Mouse (Mus musculus): ENCODE data around the gene Cdkn2d. TPM values are rescaled to one million over a fixed set of nuclear protein-coding genes. Genes with fewer than 3 reads are reported as not detected.
"Not testable (repeated sequence)": the region's sequence is repeated elsewhere in the genome, so short reads cannot be mapped to it uniquely, and the experiment has no call there.

Gene Cdkn2d
- total and polyA plus RNA-seq, 3 experiments, result 17.4 to 35.8 (median 30.3) TPM

DNA sequence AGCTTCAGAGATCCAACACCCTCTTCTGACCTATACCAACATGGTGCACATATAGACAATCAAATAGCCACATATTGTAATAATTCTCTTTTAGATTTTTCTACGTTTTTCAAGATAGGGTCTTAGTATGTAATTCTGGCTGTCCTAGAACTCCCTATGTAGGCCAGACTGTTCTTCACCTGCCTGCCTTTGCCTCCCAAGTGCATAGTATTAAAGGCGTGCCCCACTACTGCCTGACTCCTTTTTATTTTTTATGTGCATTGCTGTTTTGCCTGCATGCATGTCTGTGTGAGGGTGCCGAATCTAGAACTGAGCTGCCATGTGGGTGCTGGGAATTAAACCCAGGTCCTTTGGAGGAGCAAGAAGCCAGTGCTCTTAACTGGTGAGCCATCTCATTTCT lies 1.1 kb upstream of the Cdkn2d start:
- ATAC-seq (ENCODE audit: extremely low read depth, insufficient number of reproducible peaks, low FRiP score, poor library complexity, severe bottlenecking), result no peak
- peaks cover 32% of the 10 kb centered on the region for H3K4me1 ChIP-seq (ENCODE audit: insufficient read depth, low read depth, low read length)
- H3K27me3 ChIP-seq (ENCODE audit: insufficient read depth, low read length), result peaks cover 12% of the 10 kb centered on the region
- TF ChIP-seq GATA1 (IDR thresholded peaks at IDR 0.05; ENCODE audit: borderline replicate concordance, low read length), result no peak
- no peak for TF ChIP-seq POLR2AphosphoS5 (IDR thresholded peaks at IDR 0.05; ENCODE audit: insufficient replicate concordance, low read depth, low read length)
- TF ChIP-seq CTCF (IDR thresholded peaks at IDR 0.05; ENCODE audit: low read depth, low read length), result no peak
- no peak for TF ChIP-seq TAL1 (conservative IDR thresholded peaks at IDR 0.05; ENCODE audit: low read depth, low read length)
- no peak for TF ChIP-seq GATA2 (IDR thresholded peaks at IDR 0.05; ENCODE audit: borderline replicate concordance, low read depth, low read length)
- DNase-seq (ENCODE audit: low spot score), result no peak
- peaks cover 10% of the 10 kb centered on the region for H3K36me3 ChIP-seq (replicated peaks)
- peak overlapping the region; percentile 80; the same call in 1 of the 2 replicates for H3K4me3 ChIP-seq (ENCODE audit: low read depth, low read length)
- no peaks in the 10 kb centered on the region for H3K9me3 ChIP-seq (replicated peaks)

DNA sequence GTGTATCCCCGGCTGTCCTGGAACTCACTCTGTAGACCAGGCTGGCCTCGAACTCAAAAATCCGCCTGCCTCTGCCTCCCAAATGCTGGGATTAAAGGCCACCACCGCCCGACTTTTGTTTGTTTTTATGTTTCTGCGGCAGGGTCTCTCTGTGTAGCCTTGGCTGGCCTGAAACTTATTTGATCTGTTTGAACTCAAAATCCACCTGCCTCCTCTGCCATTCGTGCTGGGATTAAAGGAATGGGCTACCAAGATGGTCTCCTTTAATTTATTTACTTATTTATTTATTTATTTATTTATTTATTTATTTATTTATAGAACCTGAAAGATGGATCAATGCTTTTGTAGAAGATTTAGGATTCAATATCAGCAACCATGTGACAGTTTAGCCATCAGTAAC lies 661 bp upstream of the Cdkn2d start:
- H3K9me3 ChIP-seq (replicated peaks); DNase-seq (ENCODE audit: low spot score); ATAC-seq (ENCODE audit: extremely low read depth, insufficient number of reproducible peaks, low FRiP score, poor library complexity, severe bottlenecking): not testable (repeated sequence)
- Histone ChIP-seq H3K4me3 (ENCODE audit: low read depth, low read length) (peak overlapping the region; percentile 80), H3K27me3 (ENCODE audit: insufficient read depth, low read length) (peaks cover 10% of the 10 kb centered on the region), H3K36me3 (replicated peaks) (peaks cover 11% of the 10 kb centered on the region), H3K4me1 (ENCODE audit: insufficient read depth, low read depth, low read length) (peaks cover 34% of the 10 kb centered on the region)

DNA sequence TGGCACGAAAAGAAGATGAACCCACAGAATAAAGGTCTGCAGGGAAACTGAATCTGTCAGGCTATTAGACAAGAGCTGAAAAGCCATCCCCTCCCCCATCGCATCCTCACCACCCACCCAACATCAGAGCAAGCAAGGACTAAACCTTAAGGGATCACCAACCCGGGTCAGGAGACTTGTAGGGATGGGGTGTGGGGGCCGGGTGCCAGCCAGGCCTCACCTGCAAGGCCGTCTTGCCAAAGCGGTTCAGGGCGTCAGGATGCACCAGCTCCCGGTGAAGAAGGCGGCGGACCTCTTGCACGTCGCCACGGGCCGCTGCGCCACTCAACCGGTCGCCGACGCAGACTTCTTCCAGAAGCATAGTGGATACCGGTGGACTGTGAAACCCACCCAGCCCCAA lies 618 bp downstream of the Cdkn2d start:
- TF ChIP-seq POLR2AphosphoS5 (IDR thresholded peaks at IDR 0.05; ENCODE audit: insufficient replicate concordance, low read depth, low read length) (no peak), GATA2 (IDR thresholded peaks at IDR 0.05; ENCODE audit: borderline replicate concordance, low read depth, low read length) (no peak), TAL1 (conservative IDR thresholded peaks at IDR 0.05; ENCODE audit: low read depth, low read length) (no peak), CTCF (IDR thresholded peaks at IDR 0.05; ENCODE audit: low read depth, low read length) (no peak), GATA1 (IDR thresholded peaks at IDR 0.05; ENCODE audit: borderline replicate concordance, low read length) (no peak)
- H3K36me3 ChIP-seq (replicated peaks), result peaks cover 23% of the 10 kb centered on the region
- no peaks in the 10 kb centered on the region for H3K9me3 ChIP-seq (replicated peaks)
- H3K27me3 ChIP-seq (ENCODE audit: insufficient read depth, low read length), result peaks cover under 1% of the 10 kb centered on the region; the same call in 1 of the 2 replicates
- peaks cover 45% of the 10 kb centered on the region for H3K4me1 ChIP-seq (ENCODE audit: insufficient read depth, low read depth, low read length)
- no peak for ATAC-seq (ENCODE audit: extremely low read depth, insufficient number of reproducible peaks, low FRiP score, poor library complexity, severe bottlenecking)
- no peak for DNase-seq (ENCODE audit: low spot score)
- peak overlapping the region; percentile 80 for H3K4me3 ChIP-seq (ENCODE audit: low read depth, low read length)

DNA sequence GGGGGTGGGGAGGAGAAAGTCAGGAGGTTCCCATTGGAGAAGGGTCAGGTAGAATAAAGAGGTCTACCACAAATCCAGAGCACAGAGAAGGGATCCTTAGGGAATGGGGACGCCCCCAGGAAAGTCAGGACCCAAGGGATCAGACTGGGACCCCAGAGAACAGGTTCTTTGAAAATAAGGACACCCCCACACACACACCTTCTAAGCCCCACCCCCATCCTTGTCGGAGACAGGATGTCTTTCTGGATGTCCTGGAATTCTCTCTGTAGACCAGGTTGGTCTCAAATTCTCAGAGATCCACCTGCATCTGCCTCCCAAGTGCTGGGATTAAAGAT lies 1.9 kb downstream of the Cdkn2d start:
- Histone ChIP-seq H3K27me3 (ENCODE audit: insufficient read depth, low read length) (no peaks in the 10 kb centered on the region), H3K36me3 (replicated peaks) (peaks cover 36% of the 10 kb centered on the region), H3K4me3 (ENCODE audit: low read depth, low read length) (peak overlapping the region; percentile 87; the same call in 1 of the 2 replicates), H3K4me1 (ENCODE audit: insufficient read depth, low read depth, low read length) (peaks cover 52% of the 10 kb centered on the region), H3K9me3 (replicated peaks) (no peaks in the 10 kb centered on the region)
- no peak for DNase-seq (ENCODE audit: low spot score)
- no peak for ATAC-seq (ENCODE audit: extremely low read depth, insufficient number of reproducible peaks, low FRiP score, poor library complexity, severe bottlenecking)
- TF ChIP-seq CTCF (IDR thresholded peaks at IDR 0.05; ENCODE audit: low read depth, low read length) (no peak), TAL1 (conservative IDR thresholded peaks at IDR 0.05; ENCODE audit: low read depth, low read length) (no peak), GATA1 (IDR thresholded peaks at IDR 0.05; ENCODE audit: borderline replicate concordance, low read length) (no peak), POLR2AphosphoS5 (IDR thresholded peaks at IDR 0.05; ENCODE audit: insufficient replicate concordance, low read depth, low read length) (no peak), GATA2 (IDR thresholded peaks at IDR 0.05; ENCODE audit: borderline replicate concordance, low read depth, low read length) (no peak)

DNA sequence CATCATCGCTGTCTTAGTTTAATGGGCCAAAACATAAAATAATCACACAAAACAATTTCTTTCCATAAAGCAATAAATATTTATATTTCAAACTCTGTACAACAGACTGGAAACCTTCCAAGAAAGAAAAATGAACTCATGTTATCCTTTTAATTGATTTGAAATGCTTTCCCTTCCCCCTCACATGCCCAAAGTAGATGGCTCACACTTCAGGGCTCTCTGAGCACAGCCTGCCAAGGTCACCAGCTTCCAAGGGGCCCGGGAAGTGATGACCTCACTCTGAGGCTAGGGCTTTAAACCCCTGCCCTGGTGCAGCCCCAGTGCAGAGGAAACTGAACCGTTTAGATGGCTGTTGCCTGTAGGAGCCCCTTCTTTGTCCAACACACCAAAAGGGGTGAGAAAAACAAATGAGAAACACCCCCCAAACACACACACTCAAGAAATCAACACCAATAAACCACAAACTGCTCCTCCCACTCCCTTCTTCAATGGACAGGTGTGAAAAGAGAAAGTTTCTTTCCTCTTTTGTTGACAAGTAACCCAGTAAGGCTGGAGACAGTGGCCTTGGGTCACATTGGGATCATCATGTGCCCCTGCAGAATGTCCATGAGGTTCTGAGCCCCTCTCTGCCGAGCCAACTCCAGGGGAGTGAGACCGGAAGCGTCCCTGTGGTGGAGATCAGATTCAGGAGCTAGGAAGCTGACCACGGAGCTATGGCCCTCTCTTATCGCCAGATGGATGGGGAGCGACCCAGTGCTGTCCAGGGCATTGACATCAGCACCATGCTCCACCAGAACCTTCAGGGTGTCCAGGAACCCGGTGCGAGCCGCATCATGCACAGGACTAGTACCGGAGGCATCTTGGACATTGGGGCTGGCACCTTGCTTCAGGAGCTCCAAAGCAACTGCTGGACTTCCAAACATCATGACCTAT lies 2.5 kb downstream of the Cdkn2d start:
- Histone ChIP-seq H3K4me3 (ENCODE audit: low read depth, low read length) (peak overlapping the region; percentile 87; the same call in 1 of the 2 replicates), H3K36me3 (replicated peaks) (peaks cover 43% of the 10 kb centered on the region), H3K4me1 (ENCODE audit: insufficient read depth, low read depth, low read length) (peaks cover 52% of the 10 kb centered on the region), H3K27me3 (ENCODE audit: insufficient read depth, low read length) (no peaks in the 10 kb centered on the region), H3K9me3 (replicated peaks) (no peaks in the 10 kb centered on the region)
- no peak for TF ChIP-seq POLR2AphosphoS5 (IDR thresholded peaks at IDR 0.05; ENCODE audit: insufficient replicate concordance, low read depth, low read length)
- TF ChIP-seq TAL1 (conservative IDR thresholded peaks at IDR 0.05; ENCODE audit: low read depth, low read length), result no peak
- TF ChIP-seq CTCF (IDR thresholded peaks at IDR 0.05; ENCODE audit: low read depth, low read length), result no peak
- no peak for TF ChIP-seq GATA1 (IDR thresholded peaks at IDR 0.05; ENCODE audit: borderline replicate concordance, low read length)
- TF ChIP-seq GATA2 (IDR thresholded peaks at IDR 0.05; ENCODE audit: borderline replicate concordance, low read depth, low read length), result no peak
- no peak for DNase-seq (ENCODE audit: low spot score)
- ATAC-seq (ENCODE audit: extremely low read depth, insufficient number of reproducible peaks, low FRiP score, poor library complexity, severe bottlenecking), result no peak

DNA sequence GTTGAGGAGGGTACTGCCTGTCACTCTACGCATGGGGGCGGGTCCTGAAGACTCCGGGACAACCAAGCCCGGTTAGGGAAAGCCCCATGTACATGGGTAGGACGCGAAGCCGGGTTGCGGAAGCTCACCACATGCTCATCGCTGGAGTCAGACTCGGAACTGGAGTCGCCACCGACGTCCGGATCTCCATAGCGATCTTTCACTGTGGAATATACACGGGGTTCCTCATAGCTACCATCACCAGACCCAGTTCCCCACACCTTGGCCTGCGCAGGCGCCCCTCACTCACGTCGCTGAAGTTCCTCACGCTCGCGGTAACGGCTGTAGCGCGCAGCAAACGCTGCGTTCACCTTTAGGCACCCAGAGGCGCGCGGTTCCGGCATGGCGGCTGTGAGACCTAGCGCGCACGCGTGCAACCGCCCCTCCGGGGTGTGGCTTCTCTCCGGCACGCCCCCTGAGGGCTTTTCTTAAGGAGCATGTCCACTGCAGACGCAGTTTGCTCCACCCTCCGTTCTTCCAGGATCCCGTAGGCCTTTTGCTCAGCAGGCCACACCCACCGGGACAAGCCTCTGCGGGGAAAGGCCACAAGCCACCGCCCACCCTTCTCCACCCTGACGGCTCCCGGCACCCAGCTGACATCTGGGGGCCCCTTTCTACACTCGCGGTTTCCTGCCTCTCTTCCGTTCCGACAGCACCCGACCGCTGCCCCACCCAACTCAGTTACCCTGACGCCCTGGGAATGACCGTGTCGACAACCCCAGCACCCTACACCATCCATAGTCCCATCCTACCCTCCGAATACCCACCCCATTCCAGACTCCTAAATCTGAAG lies 3.4 kb downstream of the Cdkn2d start, which contains the start of gene Kri1:
Gene Kri1 (minus strand): TSS at position 399 of the 832 bp plus-strand sequence.
- ATAC-seq (ENCODE audit: extremely low read depth, insufficient number of reproducible peaks, low FRiP score, poor library complexity, severe bottlenecking) (peak; percentile 75), DNase-seq (ENCODE audit: low spot score) (peak; percentile 95)
- TF ChIP-seq CTCF (IDR thresholded peaks at IDR 0.05; ENCODE audit: low read depth, low read length) (no peak), GATA2 (IDR thresholded peaks at IDR 0.05; ENCODE audit: borderline replicate concordance, low read depth, low read length) (no peak), POLR2AphosphoS5 (IDR thresholded peaks at IDR 0.05; ENCODE audit: insufficient replicate concordance, low read depth, low read length) (0 out of 2 replicates have a peak, but pooled peaks have one; percentile 63), TAL1 (conservative IDR thresholded peaks at IDR 0.05; ENCODE audit: low read depth, low read length) (no peak), GATA1 (IDR thresholded peaks at IDR 0.05; ENCODE audit: borderline replicate concordance, low read length) (no peak)
- H3K36me3 ChIP-seq (replicated peaks), result peaks cover 50% of the 10 kb centered on the region
- H3K4me1 ChIP-seq (ENCODE audit: insufficient read depth, low read depth, low read length), result peaks cover 52% of the 10 kb centered on the region
- no peaks in the 10 kb centered on the region for H3K27me3 ChIP-seq (ENCODE audit: insufficient read depth, low read length)
- no peaks in the 10 kb centered on the region for H3K9me3 ChIP-seq (replicated peaks)
- H3K4me3 ChIP-seq (ENCODE audit: low read depth, low read length), result peak within 1 kb of the TSS; percentile 87

Data from G1E (cell line).